Mouse (Mus musculus) spleen, adult 2 months (tissue): ENCODE results near the gene Gm5105.

Source experiments
- CTCF ChIP-seq: fragments of 200-500 bp; IDR thresholded peaks from 2 replicates; pipeline ENCODE4 v1.5.1; 2011; ENCODE audit warnings: mild to moderate bottlenecking, inconsistent platforms; ENCODE audit not compliant: insufficient read depth, insufficient read length, insufficient replicate concordance; ENCODE audit errors: extremely low read depth
- POLR2A ChIP-seq: fragments of 200-500 bp; IDR thresholded peaks from 2 replicates; pipeline ENCODE4 v1.6.1; 2011; ENCODE audit warnings: low read depth, low read length, inconsistent platforms

DNA sequence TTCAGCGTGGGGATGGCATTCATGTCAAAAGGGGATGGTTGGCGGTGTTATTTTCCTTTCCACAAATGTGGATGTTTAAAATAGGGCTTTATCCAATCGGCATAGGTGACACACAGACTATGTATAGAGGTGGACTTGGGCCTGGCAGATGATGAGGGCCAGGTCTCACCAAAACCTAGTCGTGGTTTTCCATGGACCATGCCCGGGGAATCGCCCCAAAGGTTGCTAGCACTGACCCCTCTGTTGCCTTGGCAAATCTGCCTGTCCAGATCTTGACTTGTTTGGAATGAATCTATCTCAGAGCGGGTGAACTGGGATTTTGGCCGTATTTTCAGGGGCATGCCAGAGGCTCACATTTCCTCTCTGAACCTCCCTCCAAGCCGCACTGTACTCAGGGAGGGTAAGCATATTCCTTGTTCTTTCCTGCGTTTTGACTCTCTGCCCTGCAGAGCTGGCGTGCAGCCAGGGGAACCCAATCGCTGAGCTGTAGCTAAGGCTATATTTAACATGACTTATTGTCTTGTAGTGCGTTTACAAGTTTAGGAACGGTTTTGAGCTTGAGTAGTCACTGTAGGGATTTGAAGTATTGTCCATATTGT is 3.4 kb downstream of the Gm5105 start:
- TF ChIP-seq CTCF (no peak), POLR2A (no peak)
